Mouse (Mus musculus): ENCODE results near the gene Mettl21c.

DNA sequence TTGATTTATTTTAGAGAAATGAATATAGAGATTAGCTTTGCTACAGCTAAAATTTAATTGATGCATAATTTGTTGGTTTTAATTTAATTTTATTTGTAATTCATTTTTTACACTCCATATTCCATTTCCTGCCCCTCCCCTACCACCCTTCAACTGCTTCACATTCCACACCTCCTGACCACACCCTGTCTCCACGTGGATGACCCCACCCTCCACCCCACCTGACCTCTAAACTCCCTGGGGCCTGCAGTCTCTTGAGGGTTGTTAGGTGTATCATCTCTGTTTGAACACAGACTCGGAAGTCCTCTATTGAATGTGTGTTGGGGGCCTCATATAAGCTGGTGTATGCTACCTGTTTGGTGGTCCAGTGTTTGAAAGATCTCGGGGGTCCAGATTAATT lies 48.7 kb downstream of the Mettl21c start:
- TF ChIP-seq CTCF (IDR thresholded peaks at IDR 0.05; ENCODE audit: insufficient read depth, low read length), result no peak
- TF ChIP-seq POLR2A (IDR thresholded peaks at IDR 0.05; ENCODE audit: borderline replicate concordance, extremely low read depth, low read depth, low read length), result no peak
